Mouse (Mus musculus): ENCODE data around the gene Mrpl1.

Gene Mrpl1

GRCm38 (mm10) chr5:96305786-96306185 is 96.5 kb downstream of the Mrpl1 start:
- in situ Hi-C loops (cut with MboI, MseI) = no loop called here

DNA sequence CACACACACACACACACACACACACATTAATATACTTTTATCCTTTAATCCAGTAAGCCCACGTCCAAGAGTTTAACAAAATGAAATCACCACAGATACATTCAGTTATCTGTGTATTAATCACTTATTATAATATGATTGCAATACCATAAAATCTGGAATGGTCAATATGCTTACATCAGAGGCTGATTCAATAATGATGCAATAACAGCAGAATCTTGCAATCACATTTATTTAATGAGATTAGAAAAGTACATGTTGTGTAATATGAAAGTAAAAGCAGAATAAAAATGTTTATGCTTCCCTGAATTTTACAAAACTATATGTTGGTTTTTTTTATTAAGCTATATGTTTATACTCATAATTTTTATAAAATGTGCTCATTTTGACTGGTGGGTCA is 97.0 kb downstream of the Mrpl1 start:
- in situ Hi-C loops (cut with MboI, MseI) = no loop called here

GRCm38 (mm10) chr5:96306826-96307225 is 97.5 kb downstream of the Mrpl1 start:
- in situ Hi-C loops (cut with MboI, MseI) = no loop called here

DNA sequence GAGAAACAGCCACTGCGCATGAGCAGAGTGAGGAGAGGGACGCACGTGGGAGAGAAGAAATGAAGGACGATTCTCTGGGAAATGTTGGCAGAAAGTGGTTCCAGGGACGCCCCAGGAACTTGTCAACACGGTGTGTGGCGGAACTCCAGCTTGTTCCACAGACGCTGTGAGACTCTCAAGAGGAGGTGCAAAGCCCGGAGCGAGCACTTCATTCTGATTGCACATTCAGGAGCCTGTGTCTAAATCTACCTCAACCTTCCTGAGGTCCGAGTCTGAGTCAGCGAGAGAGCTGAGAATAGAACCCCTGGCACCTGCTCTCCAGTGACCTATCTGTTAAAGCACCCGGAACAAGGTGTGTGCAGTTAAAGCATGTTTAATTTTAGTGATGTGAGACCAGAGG is 98.8 kb downstream of the Mrpl1 start:
- in situ Hi-C loops (cut with MboI, MseI) = no loop called here

GRCm38 (mm10) chr5:96308645-96309044 is 99.4 kb downstream of the Mrpl1 start:
- in situ Hi-C loops (cut with MboI, MseI) = no loop called here

GRCm38 (mm10) chr5:96309566-96309965 is 100.3 kb downstream of the Mrpl1 start:
- in situ Hi-C loops (cut with MboI, MseI) = no loop called here

DNA sequence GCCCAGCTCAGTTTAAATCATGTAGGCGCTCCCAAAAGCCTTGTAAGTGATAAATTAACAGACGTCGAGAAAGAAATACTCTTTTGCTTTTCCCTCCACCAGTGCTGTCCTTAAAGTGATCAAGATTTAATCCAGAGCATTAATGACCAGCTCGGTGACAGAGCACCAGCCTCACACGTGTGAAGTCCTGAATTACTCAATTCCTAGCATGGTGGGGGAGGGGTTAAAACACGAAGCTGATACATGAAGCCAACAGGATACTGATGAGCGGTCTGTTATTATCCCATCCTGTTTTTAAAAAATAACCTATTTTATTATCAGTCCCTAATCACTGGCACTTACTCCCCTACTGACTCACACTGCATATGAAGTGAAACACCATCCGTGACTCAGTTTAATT is 102.4 kb downstream of the Mrpl1 start:
- in situ Hi-C loops (cut with MboI, MseI) = no loop called here
